Mouse (Mus musculus) liver, embryonic 14.5 days (tissue): Measurements from ENCODE around the gene C1qtnf2.

Experiments
- CTCF ChIP-seq: IDR thresholded peaks from 2 replicates; pipeline ENCODE4 v1.5.1; 2016; ENCODE audit warnings: antibody characterized with exemption, low read depth, control low read depth
- EP300 ChIP-seq: IDR thresholded peaks from 2 replicates; pipeline ENCODE4 v1.6.1; 2016; ENCODE audit warnings: antibody characterized with exemption, low read depth

DNA sequence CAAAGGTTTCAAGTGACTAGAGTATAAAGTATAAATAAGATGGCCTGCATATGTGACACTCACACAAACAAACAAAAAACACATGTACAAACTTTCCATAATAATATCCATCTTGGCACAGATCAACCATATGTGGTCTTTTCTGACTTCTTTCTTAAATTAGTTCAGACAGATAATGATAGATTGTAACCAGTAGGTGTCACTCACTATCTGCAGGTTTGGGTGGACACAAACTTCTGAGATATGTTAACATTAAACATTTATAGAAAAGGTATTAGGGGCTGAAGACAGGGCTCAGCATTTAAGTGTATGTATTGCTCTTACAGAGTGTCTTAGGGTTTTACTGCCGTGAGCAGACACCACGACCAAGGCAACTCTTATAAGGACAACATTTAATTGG lies 21.8 kb upstream of the C1qtnf2 start:
- TF ChIP-seq CTCF (peak; percentile 6; the same call in 1 of the 2 replicates), EP300 (no peak)
